Mouse (Mus musculus): ENCODE data around the gene Krtap4-1. TPM values are rescaled to one million over a fixed set of nuclear protein-coding genes. Genes with fewer than 3 reads are reported as not detected.

Krtap4-1 gene
- polyA plus RNA-seq, 1 experiment from 2014 or later: not detected

Other genes starting within 250 kb of the Krtap4-1 start
- 33.8 and 37.9 TPM in 2 replicates for gene Krt10, start 238.9 kb downstream of the Krtap4-1 start, polyA plus RNA-seq (2014; fragmentation: Nextera tagmentation; extraction: Ambion mirVana)
- gene Krt12, start 206.0 kb downstream of the Krtap4-1 start, polyA plus RNA-seq (2014; fragmentation: Nextera tagmentation; extraction: Ambion mirVana): not detected in 2 replicates
- 0.11 TPM in 1 of 2 replicates, not detected in the other for gene Krt20, start 190.1 kb downstream of the Krtap4-1 start, polyA plus RNA-seq (2014; fragmentation: Nextera tagmentation; extraction: Ambion mirVana)
- 0.39 TPM in 1 of 2 replicates, not detected in the other for gene Krt23, start 135.1 kb downstream of the Krtap4-1 start, polyA plus RNA-seq (2014; fragmentation: Nextera tagmentation; extraction: Ambion mirVana)
- gene Krt39, start 106.9 kb downstream of the Krtap4-1 start, polyA plus RNA-seq (2014; fragmentation: Nextera tagmentation; extraction: Ambion mirVana): not detected in 2 replicates
- gene Krt40, start 85.1 kb downstream of the Krtap4-1 start, polyA plus RNA-seq (2014; fragmentation: Nextera tagmentation; extraction: Ambion mirVana): not detected in 2 replicates
- not detected in 2 replicates for gene Krtap3-3, start 77.4 kb downstream of the Krtap4-1 start, polyA plus RNA-seq (2014; fragmentation: Nextera tagmentation; extraction: Ambion mirVana)
- not detected in 2 replicates for gene Krtap3-2, start 71.4 kb downstream of the Krtap4-1 start, polyA plus RNA-seq (2014; fragmentation: Nextera tagmentation; extraction: Ambion mirVana)
- gene Gm11939, start 68.8 kb downstream of the Krtap4-1 start, polyA plus RNA-seq (2014; fragmentation: Nextera tagmentation; extraction: Ambion mirVana): not detected in 2 replicates
- gene Krtap3-1, start 61.6 kb downstream of the Krtap4-1 start, polyA plus RNA-seq (2014; fragmentation: Nextera tagmentation; extraction: Ambion mirVana): not detected in 2 replicates
- gene Krtap1-5, start 47.2 kb downstream of the Krtap4-1 start, polyA plus RNA-seq (2014; fragmentation: Nextera tagmentation; extraction: Ambion mirVana): not detected in 2 replicates
- not detected in 2 replicates for gene Krtap1-4, start 44.6 kb downstream of the Krtap4-1 start, polyA plus RNA-seq (2014; fragmentation: Nextera tagmentation; extraction: Ambion mirVana)
- not detected in 2 replicates for gene Krtap1-3, start 36.9 kb downstream of the Krtap4-1 start, polyA plus RNA-seq (2014; fragmentation: Nextera tagmentation; extraction: Ambion mirVana)
- gene Krtap9-3, start 30.1 kb downstream of the Krtap4-1 start, polyA plus RNA-seq (2014; fragmentation: Nextera tagmentation; extraction: Ambion mirVana): not detected in 2 replicates
- gene Gm11938, start 24.9 kb downstream of the Krtap4-1 start, polyA plus RNA-seq (2014; fragmentation: Nextera tagmentation; extraction: Ambion mirVana): not detected in 2 replicates
- not detected in 2 replicates for gene Gm11937, start 18.0 kb downstream of the Krtap4-1 start, polyA plus RNA-seq (2014; fragmentation: Nextera tagmentation; extraction: Ambion mirVana)
- not detected in 2 replicates for gene Krtap2-4, start 13.4 kb downstream of the Krtap4-1 start, polyA plus RNA-seq (2014; fragmentation: Nextera tagmentation; extraction: Ambion mirVana)
- not detected in 2 replicates for gene Gm11562, start 7.8 kb downstream of the Krtap4-1 start, polyA plus RNA-seq (2014; fragmentation: Nextera tagmentation; extraction: Ambion mirVana)
- gene Krtap4-2, start 6.8 kb upstream of the Krtap4-1 start, polyA plus RNA-seq (2014; fragmentation: Nextera tagmentation; extraction: Ambion mirVana): not detected in 2 replicates
- not detected in 2 replicates for gene Krtap4-7, start 15.9 kb upstream of the Krtap4-1 start, polyA plus RNA-seq (2014; fragmentation: Nextera tagmentation; extraction: Ambion mirVana)
- not detected in 2 replicates for gene Gm11555, start 22.0 kb upstream of the Krtap4-1 start, polyA plus RNA-seq (2014; fragmentation: Nextera tagmentation; extraction: Ambion mirVana)
- gene Gm11563, start 30.7 kb upstream of the Krtap4-1 start, polyA plus RNA-seq (2014; fragmentation: Nextera tagmentation; extraction: Ambion mirVana): not detected in 2 replicates
- not detected in 2 replicates for gene Krtap4-6, start 37.7 kb upstream of the Krtap4-1 start, polyA plus RNA-seq (2014; fragmentation: Nextera tagmentation; extraction: Ambion mirVana)
- gene Gm14190, start 62.5 kb upstream of the Krtap4-1 start, polyA plus RNA-seq (2014; fragmentation: Nextera tagmentation; extraction: Ambion mirVana): not detected in 2 replicates
- not detected in 2 replicates for gene Gm14180, start 106.1 kb upstream of the Krtap4-1 start, polyA plus RNA-seq (2014; fragmentation: Nextera tagmentation; extraction: Ambion mirVana)
- not detected in 2 replicates for gene Gm11595, start 144.7 kb upstream of the Krtap4-1 start, polyA plus RNA-seq (2014; fragmentation: Nextera tagmentation; extraction: Ambion mirVana)
- gene Krtap4-8, start 152.5 kb upstream of the Krtap4-1 start, polyA plus RNA-seq (2014; fragmentation: Nextera tagmentation; extraction: Ambion mirVana): not detected in 2 replicates
- not detected in 2 replicates for gene Krtap4-9, start 157.0 kb upstream of the Krtap4-1 start, polyA plus RNA-seq (2014; fragmentation: Nextera tagmentation; extraction: Ambion mirVana)
- gene Gm11596, start 165.2 kb upstream of the Krtap4-1 start, polyA plus RNA-seq (2014; fragmentation: Nextera tagmentation; extraction: Ambion mirVana): not detected in 2 replicates
- gene Gm11569, start 170.7 kb upstream of the Krtap4-1 start, polyA plus RNA-seq (2014; fragmentation: Nextera tagmentation; extraction: Ambion mirVana): not detected in 2 replicates
- not detected in 2 replicates for gene Gm11554, start 176.2 kb upstream of the Krtap4-1 start, polyA plus RNA-seq (2014; fragmentation: Nextera tagmentation; extraction: Ambion mirVana)
- not detected in 2 replicates for gene Krtap4-13, start 181.7 kb upstream of the Krtap4-1 start, polyA plus RNA-seq (2014; fragmentation: Nextera tagmentation; extraction: Ambion mirVana)
- not detected in 2 replicates for gene Gm11564, start 187.4 kb upstream of the Krtap4-1 start, polyA plus RNA-seq (2014; fragmentation: Nextera tagmentation; extraction: Ambion mirVana)
- not detected in 2 replicates for gene 2300003K06Rik, start 209.8 kb upstream of the Krtap4-1 start, polyA plus RNA-seq (2014; fragmentation: Nextera tagmentation; extraction: Ambion mirVana)
- gene Krtap4-16, start 223.4 kb upstream of the Krtap4-1 start, polyA plus RNA-seq (2014; fragmentation: Nextera tagmentation; extraction: Ambion mirVana): not detected in 2 replicates
- not detected in 2 replicates for gene Gm11568, start 229.7 kb upstream of the Krtap4-1 start, polyA plus RNA-seq (2014; fragmentation: Nextera tagmentation; extraction: Ambion mirVana)
- gene Gm11559, start 236.2 kb upstream of the Krtap4-1 start, polyA plus RNA-seq (2014; fragmentation: Nextera tagmentation; extraction: Ambion mirVana): not detected in 2 replicates
- gene Krtap9-1, start 245.2 kb upstream of the Krtap4-1 start, polyA plus RNA-seq (2014; fragmentation: Nextera tagmentation; extraction: Ambion mirVana): not detected in 2 replicates

Measured in midbrain, embryonic 14.5 days (tissue).